Mouse (Mus musculus): ENCODE data around the gene Slc17a9. TPM values are rescaled to one million over a fixed set of nuclear protein-coding genes. Genes with fewer than 3 reads are reported as not detected.
A peak's percentile ranks its signal among the peaks of the same experiment; 100 is the strongest.

Gene Slc17a9
- polyA plus RNA-seq, 1 experiment from 2014 or later = 1.7 TPM

DNA sequence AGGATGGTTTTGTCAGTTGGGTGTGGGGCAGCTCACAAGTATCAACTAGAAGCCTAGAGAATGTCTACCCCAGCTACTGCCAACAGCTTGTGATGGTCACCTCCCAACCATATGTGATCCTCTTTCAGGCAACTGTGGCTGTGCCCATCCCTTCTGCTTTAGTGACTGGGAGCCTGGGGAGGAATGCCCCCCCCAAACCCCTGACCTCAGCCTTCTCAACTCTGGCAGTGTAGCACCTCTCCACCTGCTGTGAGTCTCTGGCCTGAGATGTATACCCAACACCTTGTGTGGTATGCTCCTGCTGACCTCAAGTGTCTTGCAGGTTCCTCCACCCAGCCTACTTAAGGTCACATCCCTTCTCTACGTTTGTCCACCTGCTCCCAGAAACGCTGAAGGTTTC is 1.2 kb upstream of the Slc17a9 start:
- 58% methylated on average over 2 of the region's 2 CpGs for WGBS
- no peak overlapping the region for H3K4me3 ChIP-seq (ENCODE audit: low read depth, low read length)
- no peak overlapping the region for H3K4me2 ChIP-seq (replicated peaks; ENCODE audit: low read depth, low read length)
- H3K4me1 ChIP-seq (ENCODE audit: control insufficient read depth, insufficient read depth, low read length) = peaks cover 5% of the 10 kb centered on the region; the same call in 1 of the 2 replicates
- H3K36me3 ChIP-seq (ENCODE audit: control insufficient read depth, insufficient read depth, low read length) = peaks cover 39% of the 10 kb centered on the region
- ATAC-seq (ENCODE audit: insufficient number of reproducible peaks, insufficient read depth, low FRiP score, low read depth) = no peak
- H3K9me3 ChIP-seq (ENCODE audit: control insufficient read depth, low read depth, low read length) = no peaks in the 10 kb centered on the region
- H3K27ac ChIP-seq (ENCODE audit: low read length) = no peak overlapping the region
- no peak overlapping the region for H3K9ac ChIP-seq (replicated peaks; ENCODE audit: low read depth, low read length)
- H3K27me3 ChIP-seq (ENCODE audit: control insufficient read depth, insufficient read depth, low read length) = no peaks in the 10 kb centered on the region

DNA sequence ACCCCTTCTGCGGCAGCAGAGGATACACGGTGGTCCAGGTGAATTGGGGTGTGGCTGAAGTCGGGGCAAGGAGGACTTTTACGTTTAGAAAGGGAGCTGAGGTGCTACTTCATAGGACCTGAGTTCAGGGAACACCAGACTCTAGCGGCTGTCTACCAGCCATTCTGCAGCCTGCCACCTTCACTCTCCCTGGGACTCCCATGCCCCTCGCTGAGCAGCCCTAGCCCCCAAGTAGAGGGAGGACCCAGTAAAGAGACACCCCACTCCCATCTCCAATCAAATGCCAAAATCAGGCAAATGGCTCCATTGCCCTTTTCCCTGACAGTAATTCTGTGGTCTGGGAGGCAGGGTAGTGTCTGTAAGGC is 333 bp downstream of the Slc17a9 start:
- no peaks in the 10 kb centered on the region for H3K9me3 ChIP-seq (ENCODE audit: control insufficient read depth, low read depth, low read length)
- 2% methylated on average over 6 of the region's 6 CpGs for whole genome bisulfite sequencing
- H3K4me1 ChIP-seq (ENCODE audit: control insufficient read depth, insufficient read depth, low read length) = peaks cover 5% of the 10 kb centered on the region; the same call in 1 of the 2 replicates
- H3K9ac ChIP-seq (replicated peaks; ENCODE audit: low read depth, low read length) = no peak overlapping the region; the same call in 1 of the 2 replicates
- peak; percentile 18; the same call in 1 of the 2 replicates for ATAC-seq (ENCODE audit: insufficient number of reproducible peaks, insufficient read depth, low FRiP score, low read depth)
- peak overlapping the region; percentile 19 for H3K4me3 ChIP-seq (ENCODE audit: low read depth, low read length)
- H3K36me3 ChIP-seq (ENCODE audit: control insufficient read depth, insufficient read depth, low read length) = peaks cover 27% of the 10 kb centered on the region
- H3K27me3 ChIP-seq (ENCODE audit: control insufficient read depth, insufficient read depth, low read length) = no peaks in the 10 kb centered on the region
- peak overlapping the region; percentile 10; the same call in 1 of the 2 replicates for H3K27ac ChIP-seq (ENCODE audit: low read length)
- H3K4me2 ChIP-seq (replicated peaks; ENCODE audit: low read depth, low read length) = peak overlapping the region; percentile 45

DNA sequence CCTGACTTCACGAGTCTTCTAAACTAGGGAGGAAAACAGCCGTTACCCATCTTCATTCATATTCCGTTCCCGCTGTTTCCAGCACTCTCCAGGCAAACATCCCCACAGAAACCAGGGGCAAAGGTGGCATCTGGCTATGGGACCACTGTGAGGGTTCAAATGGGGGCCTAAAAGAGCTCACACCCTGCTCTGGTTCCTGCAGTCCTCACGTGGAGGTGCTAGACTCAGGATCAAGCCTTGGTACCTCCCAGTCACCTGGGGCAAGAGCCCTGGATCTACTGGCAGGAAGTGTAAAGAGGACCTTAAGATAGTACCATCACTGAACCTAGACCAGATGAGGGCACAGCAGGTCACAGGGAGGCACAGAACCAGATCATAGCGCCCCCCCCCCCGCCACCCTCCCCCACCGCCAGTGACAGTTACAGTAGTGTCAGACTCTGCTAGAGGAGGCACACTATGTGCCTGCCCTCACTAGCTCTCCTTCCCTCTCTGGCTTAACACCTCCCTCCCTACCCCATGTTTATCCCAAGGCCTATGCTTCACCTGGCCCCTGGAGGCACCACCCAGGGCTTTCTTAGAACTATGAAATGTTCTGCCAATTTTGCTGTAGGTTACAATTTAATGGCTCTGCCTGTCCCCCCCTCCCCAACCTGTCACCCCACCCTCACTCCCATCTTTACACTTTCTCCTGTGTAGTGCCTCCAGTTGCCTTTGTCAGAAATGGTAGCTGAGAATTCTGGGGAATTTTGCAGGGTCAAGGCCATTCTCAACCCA is 980 bp downstream of the Slc17a9 start:
- Histone ChIP-seq H3K4me2 (replicated peaks; ENCODE audit: low read depth, low read length) (peak overlapping the region; percentile 45), H3K36me3 (ENCODE audit: control insufficient read depth, insufficient read depth, low read length) (peaks cover 21% of the 10 kb centered on the region), H3K4me3 (ENCODE audit: low read depth, low read length) (no peak overlapping the region), H3K27me3 (ENCODE audit: control insufficient read depth, insufficient read depth, low read length) (no peaks in the 10 kb centered on the region), H3K9ac (replicated peaks; ENCODE audit: low read depth, low read length) (no peak overlapping the region; the same call in 1 of the 2 replicates), H3K4me1 (ENCODE audit: control insufficient read depth, insufficient read depth, low read length) (peaks cover 5% of the 10 kb centered on the region; the same call in 1 of the 2 replicates), H3K9me3 (ENCODE audit: control insufficient read depth, low read depth, low read length) (no peaks in the 10 kb centered on the region), H3K27ac (ENCODE audit: low read length) (no peak overlapping the region)
- no peak for ATAC-seq (ENCODE audit: insufficient number of reproducible peaks, insufficient read depth, low FRiP score, low read depth)
- WGBS = 21% methylated on average over 7 of the region's 8 CpGs

DNA sequence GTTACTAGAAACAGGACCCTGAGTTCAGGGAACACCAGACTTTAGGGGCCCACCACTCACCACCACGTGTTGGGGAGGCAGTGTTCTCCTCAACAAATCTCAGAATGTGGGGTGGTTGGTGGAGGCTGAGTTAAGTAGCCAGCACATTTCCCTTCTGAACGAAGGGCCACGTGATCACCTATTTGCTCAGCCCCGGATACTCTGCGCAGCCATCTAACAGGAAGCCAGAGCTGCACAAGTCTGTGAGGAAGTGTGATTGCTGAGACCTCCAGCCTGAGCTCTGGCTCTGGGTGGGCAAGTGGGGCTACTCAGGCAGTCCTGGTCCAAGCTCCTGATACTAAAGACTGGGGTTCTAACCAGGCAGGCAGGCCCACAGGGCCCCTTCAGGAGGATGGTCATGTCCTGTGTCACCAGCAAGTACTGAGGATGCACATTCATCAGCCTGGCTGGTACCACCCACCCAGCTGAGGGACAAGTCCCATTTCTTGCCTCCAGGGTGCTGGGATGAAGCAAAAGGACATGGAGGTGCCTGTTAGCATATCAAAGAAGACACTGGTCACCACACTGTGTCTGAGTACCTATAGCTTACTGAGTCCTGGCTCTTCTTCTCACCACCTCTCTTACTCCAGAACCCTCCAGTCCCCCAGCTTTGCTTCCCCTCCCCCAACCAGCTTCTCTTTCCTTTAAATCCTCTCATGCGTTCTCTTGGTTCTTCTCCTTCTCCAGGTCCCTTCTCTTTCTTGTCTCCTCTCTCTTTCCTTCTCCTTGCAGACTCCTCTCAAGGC is 1.8 kb downstream of the Slc17a9 start:
- Histone ChIP-seq H3K27me3 (ENCODE audit: control insufficient read depth, insufficient read depth, low read length) (no peaks in the 10 kb centered on the region), H3K9ac (replicated peaks; ENCODE audit: low read depth, low read length) (no peak overlapping the region), H3K27ac (ENCODE audit: low read length) (no peak overlapping the region), H3K4me3 (ENCODE audit: low read depth, low read length) (no peak overlapping the region), H3K4me1 (ENCODE audit: control insufficient read depth, insufficient read depth, low read length) (peaks cover 8% of the 10 kb centered on the region; the same call in 1 of the 2 replicates), H3K9me3 (ENCODE audit: control insufficient read depth, low read depth, low read length) (no peaks in the 10 kb centered on the region), H3K4me2 (replicated peaks; ENCODE audit: low read depth, low read length) (no peak overlapping the region), H3K36me3 (ENCODE audit: control insufficient read depth, insufficient read depth, low read length) (peaks cover 14% of the 10 kb centered on the region)
- no peak for ATAC-seq (ENCODE audit: insufficient number of reproducible peaks, insufficient read depth, low FRiP score, low read depth)
- WGBS = 56% methylated on average over 6 of the region's 6 CpGs

DNA sequence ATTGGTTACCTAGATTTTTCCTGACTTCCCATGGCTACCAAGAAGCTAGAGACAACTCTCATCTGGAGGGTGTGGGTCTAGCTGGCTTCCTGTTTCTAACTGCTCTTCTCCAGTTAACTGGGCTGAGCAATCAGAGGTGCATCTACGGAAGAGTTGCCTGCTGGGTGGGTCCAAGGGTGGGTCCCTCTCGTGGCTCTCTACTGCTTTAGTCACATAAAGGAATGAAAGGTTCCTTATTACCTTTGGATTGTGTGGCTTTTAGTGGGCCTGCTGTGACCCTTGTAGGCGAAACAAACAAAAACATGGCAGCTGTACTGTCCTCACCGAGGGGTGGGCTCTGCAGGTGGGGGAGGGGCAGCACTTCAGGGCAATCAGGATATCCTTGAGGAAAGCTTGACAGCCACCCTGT is 2.6 kb downstream of the Slc17a9 start:
- 59% methylated on average over 4 of the region's 4 CpGs for WGBS
- peaks cover 8% of the 10 kb centered on the region; the same call in 1 of the 2 replicates for H3K4me1 ChIP-seq (ENCODE audit: control insufficient read depth, insufficient read depth, low read length)
- H3K27me3 ChIP-seq (ENCODE audit: control insufficient read depth, insufficient read depth, low read length) = no peaks in the 10 kb centered on the region
- no peaks in the 10 kb centered on the region for H3K9me3 ChIP-seq (ENCODE audit: control insufficient read depth, low read depth, low read length)
- no peak overlapping the region for H3K27ac ChIP-seq (ENCODE audit: low read length)
- H3K4me3 ChIP-seq (ENCODE audit: low read depth, low read length) = no peak overlapping the region
- H3K9ac ChIP-seq (replicated peaks; ENCODE audit: low read depth, low read length) = no peak overlapping the region
- ATAC-seq (ENCODE audit: insufficient number of reproducible peaks, insufficient read depth, low FRiP score, low read depth) = no peak
- no peak overlapping the region for H3K4me2 ChIP-seq (replicated peaks; ENCODE audit: low read depth, low read length)
- H3K36me3 ChIP-seq (ENCODE audit: control insufficient read depth, insufficient read depth, low read length) = peaks cover 7% of the 10 kb centered on the region; the same call in 1 of the 2 replicates

DNA sequence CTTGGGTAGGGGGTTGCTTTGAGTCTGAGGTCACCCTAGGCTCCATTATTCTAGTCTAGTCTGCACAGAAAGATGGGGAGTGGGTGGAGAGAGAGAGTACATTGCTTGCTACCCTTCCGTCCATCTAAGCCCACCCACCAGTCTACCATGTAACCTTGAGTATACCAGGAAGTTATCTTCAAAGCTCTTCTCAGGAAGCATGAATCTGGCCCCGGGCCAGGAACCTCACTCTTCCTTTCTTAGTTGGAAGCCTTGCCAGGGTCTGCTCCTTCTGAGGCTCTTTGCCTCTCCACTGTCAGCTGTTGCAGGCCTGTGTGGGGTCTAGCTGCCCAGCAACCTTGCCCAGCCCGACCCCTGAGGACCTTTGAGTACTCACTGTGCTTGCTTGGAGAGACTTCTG is 6.0 kb downstream of the Slc17a9 start:
- H3K27me3 ChIP-seq (ENCODE audit: control insufficient read depth, insufficient read depth, low read length) = no peaks in the 10 kb centered on the region
- H3K36me3 ChIP-seq (ENCODE audit: control insufficient read depth, insufficient read depth, low read length) = no peaks in the 10 kb centered on the region
- ATAC-seq (ENCODE audit: insufficient number of reproducible peaks, insufficient read depth, low FRiP score, low read depth) = no peak
- H3K4me1 ChIP-seq (ENCODE audit: control insufficient read depth, insufficient read depth, low read length) = 0 out of 2 replicates have a peak, but pooled peaks cover 3% of the 10 kb centered on the region
- no peak overlapping the region for H3K4me2 ChIP-seq (replicated peaks; ENCODE audit: low read depth, low read length)
- no peaks in the 10 kb centered on the region for H3K9me3 ChIP-seq (ENCODE audit: control insufficient read depth, low read depth, low read length)
- no peak overlapping the region for H3K4me3 ChIP-seq (ENCODE audit: low read depth, low read length)
- H3K9ac ChIP-seq (replicated peaks; ENCODE audit: low read depth, low read length) = no peak overlapping the region
- H3K27ac ChIP-seq (ENCODE audit: low read length) = no peak overlapping the region
- WGBS = 64% methylated on average over 3 of the region's 3 CpGs

DNA sequence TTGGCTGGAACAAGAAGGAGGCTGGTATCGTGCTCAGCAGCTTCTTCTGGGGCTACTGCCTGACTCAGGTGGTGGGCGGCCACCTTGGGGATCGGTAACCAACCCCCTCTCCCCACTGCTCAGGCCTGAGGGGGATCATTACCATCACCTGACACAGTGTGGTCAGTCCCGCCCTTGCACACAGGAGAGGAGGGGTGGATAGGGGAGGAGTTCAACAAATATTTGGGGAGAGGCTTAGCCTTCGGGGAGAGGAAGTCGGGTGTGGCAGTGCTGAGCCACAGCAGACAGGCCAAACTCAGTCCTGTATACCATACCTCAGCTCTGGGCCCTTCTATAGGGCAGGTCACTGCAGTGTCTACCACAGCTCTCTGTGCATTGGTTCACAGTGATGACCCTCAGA is 6.9 kb downstream of the Slc17a9 start:
- H3K4me2 ChIP-seq (replicated peaks; ENCODE audit: low read depth, low read length) = no peak overlapping the region; the same call in 1 of the 2 replicates
- no peaks in the 10 kb centered on the region for H3K9me3 ChIP-seq (ENCODE audit: control insufficient read depth, low read depth, low read length)
- WGBS = 48% methylated on average over 6 of the region's 6 CpGs
- ATAC-seq (ENCODE audit: insufficient number of reproducible peaks, insufficient read depth, low FRiP score, low read depth) = peak; percentile 70
- H3K4me1 ChIP-seq (ENCODE audit: control insufficient read depth, insufficient read depth, low read length) = 0 out of 2 replicates have a peak, but pooled peaks cover 3% of the 10 kb centered on the region
- no peak overlapping the region for H3K9ac ChIP-seq (replicated peaks; ENCODE audit: low read depth, low read length)
- H3K27ac ChIP-seq (ENCODE audit: low read length) = no peak overlapping the region
- H3K4me3 ChIP-seq (ENCODE audit: low read depth, low read length) = no peak overlapping the region
- H3K27me3 ChIP-seq (ENCODE audit: control insufficient read depth, insufficient read depth, low read length) = no peaks in the 10 kb centered on the region
- no peaks in the 10 kb centered on the region for H3K36me3 ChIP-seq (ENCODE audit: control insufficient read depth, insufficient read depth, low read length)

DNA sequence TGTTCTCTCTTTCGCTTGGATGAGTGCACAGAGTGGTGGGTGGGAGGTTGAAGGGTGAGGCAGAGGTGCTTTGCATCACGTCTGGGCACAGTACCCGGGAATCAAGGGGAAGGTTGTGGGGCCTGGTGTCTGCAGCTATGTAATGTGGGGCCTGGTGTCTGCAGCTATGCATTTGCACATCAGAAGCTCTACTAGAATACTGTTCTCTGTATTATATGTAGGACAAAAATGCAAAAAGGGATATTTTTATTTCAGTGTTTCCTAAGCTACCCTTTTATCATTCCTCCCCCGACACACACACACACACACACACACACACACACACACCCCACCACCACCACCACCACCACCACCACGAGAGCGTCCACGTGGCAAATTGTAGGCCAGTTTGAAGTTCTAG is 10.2 kb downstream of the Slc17a9 start:
- H3K9ac ChIP-seq (replicated peaks; ENCODE audit: low read depth, low read length) = no peak overlapping the region

More for the DNA sequence above, 10.2 kb downstream of the Slc17a9 start:
- Histone ChIP-seq H3K36me3 (ENCODE audit: control insufficient read depth, insufficient read depth, low read length) (no peaks in the 10 kb centered on the region), H3K4me3 (ENCODE audit: low read depth, low read length) (no peak overlapping the region), H3K27ac (ENCODE audit: low read length) (no peak overlapping the region), H3K27me3 (ENCODE audit: control insufficient read depth, insufficient read depth, low read length) (no peaks in the 10 kb centered on the region), H3K4me2 (replicated peaks; ENCODE audit: low read depth, low read length) (no peak overlapping the region), H3K9me3 (ENCODE audit: control insufficient read depth, low read depth, low read length) (no peaks in the 10 kb centered on the region), H3K4me1 (ENCODE audit: control insufficient read depth, insufficient read depth, low read length) (0 out of 2 replicates have a peak, but pooled peaks cover 3% of the 10 kb centered on the region)
- no peak for ATAC-seq (ENCODE audit: insufficient number of reproducible peaks, insufficient read depth, low FRiP score, low read depth)
- 72% methylated on average over 7 of the region's 7 CpGs for WGBS

All from stomach, embryonic 14.5 days (tissue).